Mouse (Mus musculus) C2C12 (cell line): ENCODE measurements around the gene Zfp467.

ENCODE experiments used
- CTCF ChIP-seq: IDR thresholded peaks from one replicate; pipeline ENCODE4 v1.5.1; 2011; ENCODE audit not compliant: control insufficient read depth, insufficient read depth, insufficient read length
- MAX ChIP-seq: IDR thresholded peaks from one replicate; pipeline ENCODE4 v1.6.1; 2011; ENCODE audit warnings: mild to moderate bottlenecking, control low read depth
- MYOG ChIP-seq: IDR thresholded peaks from one replicate; pipeline ENCODE4 v1.6.1; 2011; ENCODE audit not compliant: control insufficient read depth, insufficient read length; ENCODE audit errors: extremely low read depth

GRCm38 (mm10) chr6:48443592-48444309, 1.9 kb downstream of the Zfp467 start:
- no peak for TF ChIP-seq MYOG
- no peak for TF ChIP-seq CTCF
- no peak for TF ChIP-seq MAX
